Mouse (Mus musculus): Measurements from ENCODE around the gene Anapc4. TPM values are rescaled to one million over a fixed set of nuclear protein-coding genes. Genes with fewer than 3 reads are reported as not detected.
A peak's percentile ranks its signal among the peaks of the same experiment; 100 is the strongest.

The Anapc4 gene
- 1.5 and 4.6 TPM in 2 replicates for polyA plus RNA-seq (2012; rRNA removed)

- H3K4me1 ChIP-seq (ENCODE audit: control insufficient read depth, insufficient read depth, insufficient read length, low read length), result peaks cover 4% of the 10 kb centered on the region; the same call in 1 of the 2 replicates
- H3K4me3 ChIP-seq (ENCODE audit: low read depth, low read length), result peak within 1 kb of the TSS; percentile 83
- peaks cover 4% of the 10 kb centered on the region; the same call in 1 of the 2 replicates for H3K36me3 ChIP-seq (ENCODE audit: control insufficient read depth, insufficient read depth, low read length)
- no peaks in the 10 kb centered on the region for H3K27me3 ChIP-seq (ENCODE audit: control insufficient read depth, insufficient read depth, low read length)
- under 1% methylated on average over 50 of the region's 50 CpGs for WGBS
- peak within 1 kb of the TSS; percentile 70 for H3K27ac ChIP-seq (ENCODE audit: insufficient read depth, low read depth, low read length)
- TF ChIP-seq POLR2A (IDR thresholded peaks at IDR 0.05; ENCODE audit: low read depth, low read length), result peak; percentile 78; the same call in 1 of the 2 replicates
- TF ChIP-seq CTCF (IDR thresholded peaks at IDR 0.05; ENCODE audit: extremely low read depth, insufficient read length, insufficient replicate concordance, low read depth, low read length), result no peak
Observed at GRCm38 (mm10) chr5:52833761-52834274, at the start of gene Anapc4. Anapc4 (plus strand) TSS chr5:52834012.

GRCm38 (mm10) chr5:52786556-52787322, 47.1 kb upstream of the Anapc4 start:
- no peaks in the 10 kb centered on the region for H3K27me3 ChIP-seq (ENCODE audit: control insufficient read depth, insufficient read depth, low read length)
- peaks cover 3% of the 10 kb centered on the region; the same call in 1 of the 2 replicates for H3K4me1 ChIP-seq (ENCODE audit: control insufficient read depth, insufficient read depth, insufficient read length, low read length)
- WGBS, result 58% methylated on average over 7 of the region's 7 CpGs
- no peak overlapping the region for H3K4me3 ChIP-seq (ENCODE audit: low read depth, low read length)
- TF ChIP-seq CTCF (IDR thresholded peaks at IDR 0.05; ENCODE audit: extremely low read depth, insufficient read length, insufficient replicate concordance, low read depth, low read length), result no peak
- TF ChIP-seq POLR2A (IDR thresholded peaks at IDR 0.05; ENCODE audit: low read depth, low read length), result no peak
- H3K27ac ChIP-seq (ENCODE audit: insufficient read depth, low read depth, low read length), result peak overlapping the region; percentile 43; the same call in 1 of the 2 replicates
- H3K36me3 ChIP-seq (ENCODE audit: control insufficient read depth, insufficient read depth, low read length), result peaks cover 5% of the 10 kb centered on the region

GRCm38 (mm10) chr5:52793230-52793629, 40.6 kb upstream of the Anapc4 start:
- H3K36me3 ChIP-seq (ENCODE audit: control insufficient read depth, insufficient read depth, low read length), result peaks cover 32% of the 10 kb centered on the region
- H3K27me3 ChIP-seq (ENCODE audit: control insufficient read depth, insufficient read depth, low read length), result no peaks in the 10 kb centered on the region
- TF ChIP-seq POLR2A (IDR thresholded peaks at IDR 0.05; ENCODE audit: low read depth, low read length) (no peak), CTCF (IDR thresholded peaks at IDR 0.05; ENCODE audit: extremely low read depth, insufficient read length, insufficient replicate concordance, low read depth, low read length) (no peak)
- WGBS, result 85% methylated on average over 9 of the region's 9 CpGs
- H3K27ac ChIP-seq (ENCODE audit: insufficient read depth, low read depth, low read length), result no peak overlapping the region
- H3K4me3 ChIP-seq (ENCODE audit: low read depth, low read length), result no peak overlapping the region
- H3K4me1 ChIP-seq (ENCODE audit: control insufficient read depth, insufficient read depth, insufficient read length, low read length), result no peaks in the 10 kb centered on the region

DNA sequence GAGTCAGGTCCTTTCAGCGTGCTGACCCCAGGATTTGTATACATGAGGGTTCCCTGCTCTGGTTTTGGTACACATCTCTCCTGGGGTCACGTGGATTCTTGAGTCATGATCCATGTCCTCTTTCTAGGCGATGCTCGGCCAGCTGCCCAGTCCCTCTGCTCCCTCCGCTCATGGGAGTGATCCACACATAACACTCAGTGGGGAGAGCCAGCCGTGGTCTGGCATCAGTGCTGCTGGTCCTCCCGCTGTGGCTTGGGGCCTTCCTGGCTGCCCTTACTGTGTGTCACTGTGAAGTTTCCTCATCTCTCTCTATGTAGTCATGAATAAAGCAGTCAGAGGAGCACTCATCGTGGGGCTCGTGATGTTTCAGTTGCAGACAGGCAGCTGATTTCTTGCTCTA, 39.7 kb upstream of the Anapc4 start:
- no peaks in the 10 kb centered on the region for H3K27me3 ChIP-seq (ENCODE audit: control insufficient read depth, insufficient read depth, low read length)
- H3K4me3 ChIP-seq (ENCODE audit: low read depth, low read length), result no peak overlapping the region
- peaks cover 32% of the 10 kb centered on the region for H3K36me3 ChIP-seq (ENCODE audit: control insufficient read depth, insufficient read depth, low read length)
- no peaks in the 10 kb centered on the region for H3K4me1 ChIP-seq (ENCODE audit: control insufficient read depth, insufficient read depth, insufficient read length, low read length)
- no peak overlapping the region for H3K27ac ChIP-seq (ENCODE audit: insufficient read depth, low read depth, low read length)
- WGBS, result 90% methylated on average over 9 of the region's 9 CpGs
- no peak for TF ChIP-seq CTCF (IDR thresholded peaks at IDR 0.05; ENCODE audit: extremely low read depth, insufficient read length, insufficient replicate concordance, low read depth, low read length)
- TF ChIP-seq POLR2A (IDR thresholded peaks at IDR 0.05; ENCODE audit: low read depth, low read length), result no peak

DNA sequence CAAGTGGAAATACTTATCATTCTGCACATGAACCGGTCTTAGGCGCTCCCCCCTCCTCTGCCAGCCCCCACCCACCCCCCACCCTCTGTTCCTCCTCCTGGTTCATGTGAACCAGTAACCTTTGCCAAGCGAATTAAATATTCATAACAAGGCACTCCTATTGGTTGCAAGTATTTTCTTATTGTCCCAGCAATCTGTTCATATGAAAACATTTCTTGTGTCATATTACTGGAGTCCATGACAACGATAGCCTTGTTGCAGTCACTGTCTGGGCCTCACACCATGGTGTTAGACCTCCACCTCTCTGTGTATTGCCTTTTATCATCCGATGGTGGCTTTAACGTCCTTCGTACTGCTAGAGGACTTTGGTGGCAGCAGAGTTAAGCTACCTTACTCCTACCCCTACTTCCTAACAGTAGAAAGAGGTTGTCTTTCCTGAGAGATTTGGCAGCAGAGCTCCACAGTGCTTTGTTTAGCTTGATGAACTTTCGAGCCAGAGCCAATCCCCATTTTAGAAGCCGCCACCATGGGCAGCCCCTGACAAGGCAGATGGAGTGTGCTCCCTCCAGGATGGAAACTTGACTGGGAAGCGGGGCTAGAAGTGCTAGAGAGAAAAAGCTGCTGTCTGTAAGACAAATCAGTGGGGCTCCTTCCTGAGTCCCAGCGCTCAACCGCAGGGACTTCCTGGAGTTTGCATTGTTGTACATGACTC, 34.4 kb upstream of the Anapc4 start:
- H3K27me3 ChIP-seq (ENCODE audit: control insufficient read depth, insufficient read depth, low read length), result no peaks in the 10 kb centered on the region
- no peak overlapping the region for H3K4me3 ChIP-seq (ENCODE audit: low read depth, low read length)
- H3K36me3 ChIP-seq (ENCODE audit: control insufficient read depth, insufficient read depth, low read length), result peaks cover 33% of the 10 kb centered on the region
- WGBS, result 92% methylated on average over 12 of the region's 12 CpGs
- no peak overlapping the region for H3K27ac ChIP-seq (ENCODE audit: insufficient read depth, low read depth, low read length)
- TF ChIP-seq CTCF (IDR thresholded peaks at IDR 0.05; ENCODE audit: extremely low read depth, insufficient read length, insufficient replicate concordance, low read depth, low read length), result no peak
- no peak for TF ChIP-seq POLR2A (IDR thresholded peaks at IDR 0.05; ENCODE audit: low read depth, low read length)
- H3K4me1 ChIP-seq (ENCODE audit: control insufficient read depth, insufficient read depth, insufficient read length, low read length), result no peaks in the 10 kb centered on the region

- peaks cover 17% of the 10 kb centered on the region for H3K36me3 ChIP-seq (ENCODE audit: control insufficient read depth, insufficient read depth, low read length)
- H3K27me3 ChIP-seq (ENCODE audit: control insufficient read depth, insufficient read depth, low read length), result no peaks in the 10 kb centered on the region
- no peak overlapping the region for H3K27ac ChIP-seq (ENCODE audit: insufficient read depth, low read depth, low read length)
- 82% methylated on average over 4 of the region's 4 CpGs for WGBS
- TF ChIP-seq POLR2A (IDR thresholded peaks at IDR 0.05; ENCODE audit: low read depth, low read length), result no peak
- no peak for TF ChIP-seq CTCF (IDR thresholded peaks at IDR 0.05; ENCODE audit: extremely low read depth, insufficient read length, insufficient replicate concordance, low read depth, low read length)
- H3K4me1 ChIP-seq (ENCODE audit: control insufficient read depth, insufficient read depth, insufficient read length, low read length), result no peaks in the 10 kb centered on the region; the same call in 1 of the 2 replicates
- H3K4me3 ChIP-seq (ENCODE audit: low read depth, low read length), result no peak overlapping the region
Observed at GRCm38 (mm10) chr5:52805801-52806200, 28.0 kb upstream of the Anapc4 start.

DNA sequence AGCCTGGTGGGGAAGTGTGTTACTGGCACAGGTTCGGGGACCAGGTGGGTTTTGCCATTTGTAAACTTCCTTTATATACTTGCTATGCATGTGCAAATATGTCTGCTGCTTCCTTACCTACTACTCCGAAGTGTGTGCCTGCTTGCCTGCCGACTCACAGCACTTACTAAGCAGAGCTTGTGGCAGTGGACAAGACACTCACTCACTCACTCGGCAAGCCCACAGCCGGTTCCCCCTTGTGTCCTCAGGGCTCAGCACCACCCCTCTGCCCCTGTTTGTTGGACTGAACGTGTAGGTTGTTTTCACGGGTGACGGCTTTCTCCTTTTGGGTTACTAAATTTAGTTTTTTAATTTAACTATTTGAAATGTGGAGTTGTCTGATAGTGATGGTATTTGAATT, 27.5 kb upstream of the Anapc4 start:
- Histone ChIP-seq H3K4me3 (ENCODE audit: low read depth, low read length) (no peak overlapping the region), H3K27ac (ENCODE audit: insufficient read depth, low read depth, low read length) (no peak overlapping the region), H3K4me1 (ENCODE audit: control insufficient read depth, insufficient read depth, insufficient read length, low read length) (no peaks in the 10 kb centered on the region; the same call in 1 of the 2 replicates), H3K27me3 (ENCODE audit: control insufficient read depth, insufficient read depth, low read length) (no peaks in the 10 kb centered on the region), H3K36me3 (ENCODE audit: control insufficient read depth, insufficient read depth, low read length) (peaks cover 17% of the 10 kb centered on the region)
- 86% methylated on average over 8 of the region's 8 CpGs for WGBS
- TF ChIP-seq POLR2A (IDR thresholded peaks at IDR 0.05; ENCODE audit: low read depth, low read length) (no peak), CTCF (IDR thresholded peaks at IDR 0.05; ENCODE audit: extremely low read depth, insufficient read length, insufficient replicate concordance, low read depth, low read length) (no peak)
